Mouse (Mus musculus): ENCODE measurements around the gene Tmed3. TPM values are rescaled to one million over a fixed set of nuclear protein-coding genes. Genes with fewer than 3 reads are reported as not detected.

The Tmed3 gene
- total RNA-seq, 1 experiment from 2014 or later: 39.3 TPM

DNA sequence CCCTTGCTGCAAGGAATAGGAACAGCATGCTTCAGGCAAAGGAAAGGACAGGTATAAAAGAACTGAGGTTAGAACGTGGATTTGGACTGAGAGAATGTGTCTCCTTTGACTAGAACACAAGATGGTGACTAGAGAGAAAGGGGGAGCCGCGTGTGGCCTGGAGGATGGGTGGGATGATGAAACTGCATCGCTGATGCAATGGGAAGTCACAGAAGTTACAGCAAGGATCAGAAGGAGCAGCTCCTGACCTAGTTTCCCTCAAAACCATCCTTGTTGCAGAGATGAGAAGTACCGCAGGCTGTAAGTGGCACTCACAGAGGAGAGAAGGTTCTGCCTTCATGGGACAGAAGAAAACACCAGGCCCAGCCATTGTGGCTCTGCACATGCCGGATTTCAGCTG is 54.0 kb downstream of the Tmed3 start:
- no peak for ATAC-seq (replicated peaks; ENCODE audit: insufficient number of reproducible peaks, low FRiP score, low TSS enrichment, poor library complexity, severe bottlenecking)

Other genes starting within 250 kb of the Tmed3 start
- not detected in 3 replicates for gene Minar1, start 81.9 kb downstream of the Tmed3 start, total RNA-seq (2017)
- not detected in 3 replicates for gene Ankrd34c, start 33.4 kb upstream of the Tmed3 start, total RNA-seq (2017)
- gene Rasgrf1, start 204.8 kb upstream of the Tmed3 start, total RNA-seq (2017): 0.10 to 0.32 TPM (median 0.29 TPM) in 3 replicates